Mouse (Mus musculus) lung, adult 2 months (tissue): Measurements from ENCODE around the gene Zfp764. TPM values are rescaled to one million over a fixed set of nuclear protein-coding genes. Genes with fewer than 3 reads are reported as not detected.
"Not testable (repeated sequence)": the region's sequence is repeated elsewhere in the genome, so short reads cannot be mapped to it uniquely, and the experiment has no call there.

Experiments used
- DNase-seq: peaks from one replicate; pipeline ENCODE4 v3.0.0; 2022
- H3K4me1 ChIP-seq: fragments of 200-500 bp; 2 replicates; pipeline ENCODE4 v1.6.1; 2011; ENCODE audit warnings: low read length; ENCODE audit not compliant: control insufficient read depth, insufficient read depth
- H3K4me3 ChIP-seq: fragments of 200-500 bp; replicated peaks from 2 replicates; pipeline ENCODE3; 2011; ENCODE audit warnings: low read depth, mild to moderate bottlenecking, control low read depth, low read length; ENCODE audit errors: extremely low read depth
- CTCF ChIP-seq: fragments of 200-500 bp; IDR thresholded peaks from 2 replicates; pipeline ENCODE4 v1.5.1; 2011; ENCODE audit warnings: mild to moderate bottlenecking, low read length, control low read depth; ENCODE audit not compliant: insufficient read depth
- POLR2A ChIP-seq: fragments of 200-500 bp; IDR thresholded peaks from 2 replicates; pipeline ENCODE4 v1.6.1; 2011; ENCODE audit warnings: low read depth, mild to moderate bottlenecking, control low read depth, low read length, borderline replicate concordance; ENCODE audit errors: extremely low read depth
- WGBS: fragments of 180-500 bp; shearing (Covaris S2); methylation state at CpG from one replicate; pipeline ENCODE4 v1.1.7; 2018; 5-methylcytosine and 5-hydroxymethylcytosine counted together
- polyA plus RNA-seq: library from polyadenylated mRNA; depleted of rRNA; stranded (reverse); fragments of >200 nt; gene quantifications from 2 replicates; pipeline ENCODE4 v1.2.3, GENCODE M21; 2012

Gene Zfp764
- polyA plus RNA-seq, 1 experiment = 8.5 TPM

DNA sequence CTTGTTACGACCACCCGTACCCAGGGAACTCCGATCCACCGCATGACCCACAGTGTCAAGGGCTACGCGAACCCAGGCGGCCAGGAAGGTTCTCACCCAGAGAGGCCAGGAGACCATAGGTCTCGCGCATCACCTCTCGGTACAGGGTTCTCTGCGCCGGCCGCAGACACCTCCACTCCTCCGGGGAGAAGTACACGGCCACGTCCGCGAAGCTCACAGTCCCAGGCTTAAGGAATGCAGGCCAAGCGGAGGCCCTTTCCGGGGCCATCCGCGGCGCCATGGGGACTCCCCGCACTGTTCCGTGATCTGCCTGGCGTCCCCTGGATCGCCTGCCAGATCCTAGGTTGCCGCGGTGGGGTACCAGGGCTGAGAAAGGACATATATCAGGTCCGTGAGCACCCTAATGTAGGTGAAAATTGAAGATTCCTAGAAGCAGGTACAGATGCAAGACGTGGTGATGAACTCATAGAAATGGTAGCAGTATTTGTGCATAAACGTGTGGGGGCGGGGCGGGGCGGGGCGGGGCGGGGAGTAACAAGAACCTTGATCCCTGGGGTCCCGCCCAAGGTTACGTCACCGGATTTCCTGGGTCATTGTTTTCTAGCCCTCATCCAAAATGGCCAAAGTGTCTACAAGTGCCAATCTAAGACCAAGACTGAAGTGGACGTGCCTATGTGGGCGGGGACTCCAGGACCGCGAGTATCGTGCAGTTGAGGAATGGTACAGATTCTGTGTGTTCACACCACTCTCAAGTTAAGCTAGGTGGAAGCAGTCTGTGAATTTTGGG is 13.3 kb downstream of the Zfp764 start, which contains the start of gene E430018J23Rik:
E430018J23Rik (minus strand) TSS at position 473 of the 787 bp plus-strand sequence.
- WGBS = under 1% methylated on average over 45 of the region's 45 CpGs
- peak; percentile 95 for DNase-seq
- TF ChIP-seq POLR2A (peak; percentile 86; the same call in 1 of the 2 replicates), CTCF (no peak)
- Histone ChIP-seq H3K4me1 (peaks cover 9% of the 10 kb centered on the region; the same call in 1 of the 2 replicates), H3K4me3 (peak within 1 kb of the TSS; percentile 97)

DNA sequence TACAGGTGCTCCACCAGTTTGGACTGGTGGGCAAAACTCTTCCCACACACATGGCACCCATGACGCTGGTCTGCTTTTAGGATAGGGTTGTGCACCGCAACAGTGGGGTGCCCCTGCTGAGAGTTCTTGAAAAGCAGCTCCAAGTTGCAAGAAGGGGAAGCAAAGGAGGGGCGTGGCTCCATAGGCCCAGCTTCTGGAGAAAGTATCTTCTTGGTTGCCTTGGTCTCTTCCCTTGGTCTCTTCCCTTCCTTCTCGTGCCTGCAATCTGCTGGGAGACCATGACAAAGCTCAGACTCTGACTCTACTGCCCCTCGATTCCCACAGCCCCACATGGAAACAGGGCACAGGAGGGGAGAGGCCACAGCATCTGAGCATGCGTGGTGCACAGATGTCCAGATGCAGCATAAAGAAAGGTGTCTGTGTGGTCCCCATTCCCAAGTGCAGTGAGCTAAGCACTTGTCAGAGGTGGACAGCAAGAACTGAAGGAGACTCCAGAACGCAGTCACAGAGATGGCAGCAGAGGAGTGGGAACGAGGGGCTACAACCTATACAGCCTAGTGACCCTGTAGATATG is 14.3 kb downstream of the Zfp764 start:
- Histone ChIP-seq H3K4me3 (no peak overlapping the region), H3K4me1 (peaks cover 9% of the 10 kb centered on the region; the same call in 1 of the 2 replicates)
- 77% methylated on average over 8 of the region's 8 CpGs for WGBS
- DNase-seq = no peak
- TF ChIP-seq POLR2A (no peak), CTCF (no peak)

DNA sequence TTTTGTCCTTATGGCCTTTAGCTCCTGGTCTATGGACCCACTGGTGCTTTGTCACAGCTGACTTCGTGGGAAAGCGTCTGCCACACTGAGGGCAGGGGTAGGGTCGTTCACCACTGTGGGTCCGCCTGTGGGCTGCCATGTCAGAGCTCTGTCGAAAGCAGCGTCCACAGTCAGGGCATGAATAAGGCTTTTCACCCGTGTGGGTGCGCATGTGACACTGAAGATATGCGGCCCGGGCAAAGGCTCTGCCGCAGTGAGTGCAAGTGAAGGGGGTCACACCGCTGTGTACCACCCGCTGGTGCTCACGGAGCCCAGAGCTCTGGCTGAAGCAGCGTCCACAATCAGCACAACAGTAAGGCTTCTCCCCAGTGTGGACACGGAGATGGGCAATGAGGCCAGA is 15.1 kb downstream of the Zfp764 start:
- 95% methylated on average over 16 of the region's 16 CpGs for WGBS
- H3K4me3 ChIP-seq = no peak overlapping the region
- H3K4me1 ChIP-seq = peaks cover 9% of the 10 kb centered on the region; the same call in 1 of the 2 replicates
- no peak for DNase-seq
- TF ChIP-seq POLR2A = no peak

DNA sequence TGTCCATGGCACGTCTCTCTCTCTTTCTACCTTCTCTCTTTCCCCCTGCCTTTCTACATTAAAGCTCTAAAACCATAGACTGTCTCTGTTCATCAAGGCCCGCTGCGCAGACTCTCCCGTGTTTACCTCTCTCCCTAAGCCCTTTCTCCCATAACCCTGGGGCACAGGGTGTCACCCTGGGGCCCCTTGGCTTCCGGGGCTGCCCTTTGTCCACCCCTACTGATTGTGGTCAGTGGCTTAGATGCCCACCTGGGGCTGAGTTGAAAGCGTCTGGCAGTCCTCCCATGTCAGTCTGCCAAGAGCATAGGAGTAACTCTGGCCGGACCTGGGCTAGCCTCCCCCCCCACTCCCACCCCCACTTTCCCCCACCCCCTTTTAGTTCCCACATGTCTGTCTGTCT is 16.3 kb downstream of the Zfp764 start:
- no peak for DNase-seq
- peaks cover 9% of the 10 kb centered on the region; the same call in 1 of the 2 replicates for H3K4me1 ChIP-seq
- no peak overlapping the region for H3K4me3 ChIP-seq
- 79% methylated on average over 7 of the region's 7 CpGs for WGBS
- TF ChIP-seq POLR2A = no peak

DNA sequence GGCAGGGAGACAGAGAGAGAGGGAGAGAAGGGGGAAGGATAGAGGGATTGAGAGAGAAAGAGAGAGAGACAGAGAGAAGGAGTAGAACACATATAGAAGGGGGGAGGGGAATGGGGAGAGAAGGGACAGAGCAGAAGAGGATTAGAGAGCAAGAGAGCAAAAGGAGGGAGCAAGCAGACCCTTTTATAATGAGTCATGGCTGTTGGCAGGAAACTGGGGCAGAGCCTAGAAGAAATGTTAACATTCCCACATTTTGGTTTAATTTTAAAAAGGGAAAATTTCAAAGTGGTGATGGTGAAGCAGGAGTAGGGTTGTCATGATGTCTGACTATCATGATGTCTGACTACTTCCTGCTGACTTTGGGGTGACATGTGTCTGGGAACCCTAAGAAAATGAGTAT is 18.4 kb downstream of the Zfp764 start:
- H3K4me3 ChIP-seq, H3K4me1 ChIP-seq, DNase-seq: not testable (repeated sequence)

DNA sequence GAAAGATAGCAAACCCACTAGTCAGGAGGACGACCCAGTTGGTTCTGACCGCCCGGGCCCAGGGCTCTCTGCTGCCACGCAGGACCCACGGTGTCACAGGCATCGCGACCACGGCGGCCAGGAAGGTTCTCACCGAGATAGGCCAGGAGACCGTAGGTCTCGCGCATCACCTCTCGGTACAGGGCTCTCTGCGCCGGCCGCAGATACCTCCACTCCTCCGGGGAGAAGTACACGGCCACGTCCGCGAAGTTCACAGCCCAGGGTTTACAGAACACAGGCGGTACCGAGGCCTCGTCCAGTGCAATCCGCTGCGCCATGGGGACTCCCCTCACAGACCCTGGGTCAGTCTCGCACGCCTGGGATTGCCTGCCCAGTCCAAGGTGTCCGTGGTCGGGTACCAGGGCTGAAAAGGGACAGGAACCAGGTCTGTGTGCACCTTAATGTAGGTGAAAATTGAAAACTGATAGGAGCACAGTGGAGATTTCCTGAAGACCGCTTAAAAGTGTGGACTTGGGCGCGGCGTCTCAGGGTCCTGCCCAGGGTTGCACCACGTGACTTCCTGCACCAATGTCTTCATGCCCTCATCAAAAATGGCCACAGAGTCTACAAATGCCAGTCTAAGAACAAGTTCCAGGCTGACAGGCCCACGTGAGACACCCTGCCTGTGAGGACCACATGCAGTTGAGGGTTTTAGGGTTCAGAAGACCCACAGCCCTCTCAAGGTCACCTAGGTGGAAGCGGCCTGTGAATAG is 19.8 kb downstream of the Zfp764 start, which contains the start of gene 9130019O22Rik:
9130019O22Rik (minus strand) TSS at position 526 of the 752 bp plus-strand sequence.
- 9% methylated on average over 38 of the region's 38 CpGs for WGBS
- H3K4me3 ChIP-seq = peak within 1 kb of the TSS; percentile 83
- peak; percentile 86 for DNase-seq
- TF ChIP-seq CTCF = no peak
- TF ChIP-seq POLR2A = peak; percentile 72; the same call in 1 of the 2 replicates
- H3K4me1 ChIP-seq = no peaks in the 10 kb centered on the region

DNA sequence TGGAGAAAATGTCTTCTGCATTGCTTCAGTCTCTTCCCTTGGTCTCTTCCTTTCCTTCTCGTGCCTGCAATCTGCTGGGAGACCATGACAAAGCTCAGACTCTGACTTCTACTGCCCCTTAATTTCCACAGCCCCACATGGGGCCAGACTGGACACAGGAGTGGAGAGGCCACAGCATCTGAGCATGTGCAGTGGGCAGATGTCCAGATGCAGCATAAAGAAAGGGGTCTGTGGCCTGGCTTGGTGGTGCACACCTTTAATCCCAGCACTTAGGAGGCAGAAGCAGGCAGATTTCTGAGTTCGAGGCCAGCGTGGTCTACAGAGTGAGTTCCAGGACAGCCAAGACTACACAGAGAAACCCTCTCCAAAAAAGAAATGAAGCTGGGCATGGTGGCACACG is 21.1 kb downstream of the Zfp764 start:
- H3K4me3 ChIP-seq, H3K4me1 ChIP-seq, DNase-seq: not testable (repeated sequence)
- 95% methylated on average over 4 of the region's 4 CpGs for WGBS

DNA sequence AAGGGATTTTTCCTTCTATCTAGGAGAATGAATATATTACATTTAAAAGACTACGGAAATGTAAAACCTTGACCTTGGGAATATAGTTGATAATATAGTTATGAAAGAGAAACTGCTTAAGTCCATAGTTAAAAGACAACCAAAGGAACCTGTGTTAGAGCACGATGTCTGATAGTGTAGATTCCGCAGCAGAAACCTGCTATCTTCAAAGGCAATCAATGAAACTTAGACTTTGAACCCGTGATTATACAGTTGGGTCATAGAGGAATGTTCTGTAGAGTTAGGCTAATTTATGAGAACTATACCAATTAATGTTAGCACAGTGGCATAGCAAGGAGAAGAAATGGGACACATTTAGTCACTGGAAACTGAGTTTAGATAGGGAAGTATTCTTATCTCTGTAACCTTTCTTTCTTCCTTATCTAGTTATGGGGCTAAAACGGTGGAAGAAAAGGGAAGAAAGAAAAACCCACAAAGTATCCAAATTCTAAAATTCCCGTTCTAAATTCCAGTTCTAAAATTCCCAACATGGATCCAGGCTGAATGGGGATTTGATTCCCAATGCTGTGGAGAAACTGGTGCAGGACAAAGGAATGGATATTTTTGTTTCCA is 28.2 kb downstream of the Zfp764 start:
- 69% methylated on average over 6 of the region's 6 CpGs for WGBS

DNA sequence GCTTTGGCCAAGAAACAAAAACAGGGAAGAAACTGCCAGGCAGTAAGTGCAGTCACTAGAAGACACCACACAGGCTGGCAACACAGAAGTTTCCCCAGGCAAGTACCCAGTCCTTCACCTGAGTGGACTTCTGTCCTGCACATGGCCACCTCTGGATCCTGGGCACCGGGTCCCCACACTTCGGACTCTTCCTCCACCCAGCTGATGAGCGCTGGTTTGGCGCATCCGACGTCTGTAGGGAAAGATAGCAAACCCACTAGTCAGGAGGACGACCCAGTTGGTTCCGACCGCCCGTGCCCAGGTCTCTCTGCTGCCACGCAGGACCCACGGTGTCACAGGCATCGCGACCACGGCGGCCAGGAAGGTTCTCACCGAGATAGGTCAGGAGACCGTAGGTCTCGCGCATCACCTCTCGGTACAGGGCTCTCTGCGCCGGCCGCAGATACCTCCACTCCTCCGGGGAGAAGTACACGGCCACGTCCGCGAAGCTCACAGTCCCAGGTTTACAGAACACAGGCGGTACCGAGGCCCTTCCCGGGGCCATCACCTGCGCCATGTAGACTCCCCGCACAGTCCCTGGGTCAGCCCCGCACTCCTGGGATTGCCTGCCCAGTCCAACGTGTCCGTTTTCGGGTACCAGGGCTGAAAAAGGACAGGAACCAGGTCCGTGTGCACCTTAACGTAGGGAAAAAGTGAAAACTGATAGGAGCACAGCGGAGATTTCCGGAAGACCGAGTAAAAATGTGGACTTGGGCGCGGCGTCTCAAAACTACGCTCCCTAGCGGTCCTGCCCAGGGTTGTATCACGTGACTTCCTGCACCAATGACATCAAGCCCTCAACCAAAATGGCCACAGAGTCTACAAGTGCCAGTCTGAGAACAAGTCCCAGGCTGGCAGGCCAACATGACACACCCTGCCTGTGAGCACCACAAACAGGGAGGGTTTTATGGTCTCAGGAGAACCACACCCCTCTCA is 31.1 kb downstream of the Zfp764 start, which contains the start of gene Zfp747:
Zfp747 (minus strand) TSS at position 780 of the 975 bp plus-strand sequence.
- WGBS = under 1% methylated on average over 49 of the region's 49 CpGs
- H3K4me1 ChIP-seq = not testable (repeated sequence)
- DNase-seq = peak; percentile 93
- H3K4me3 ChIP-seq = peak within 1 kb of the TSS; percentile 97
- TF ChIP-seq POLR2A = peak; percentile 88; the same call in 1 of the 2 replicates
- TF ChIP-seq CTCF = peak; percentile 61; the same call in 1 of the 2 replicates

More for the DNA sequence above, 28.2 kb downstream of the Zfp764 start:
- no peak overlapping the region for H3K4me3 ChIP-seq
- TF ChIP-seq CTCF = no peak
- TF ChIP-seq POLR2A = no peak
- H3K4me1 ChIP-seq = peaks cover 4% of the 10 kb centered on the region
- DNase-seq = no peak
